Mouse (Mus musculus) forebrain, embryonic 15.5 days (tissue): ENCODE results near the gene Grhl1. TPM values are rescaled to one million over a fixed set of nuclear protein-coding genes. Genes with fewer than 3 reads are reported as not detected.

Experiments
- ATAC-seq: fragments of 200-750 bp; cut with Nextera tagmentation; replicated peaks from 2 replicates; pipeline ENCODE4 v1.8.0; 2017; ENCODE audit warnings: mild to moderate bottlenecking, moderate TSS enrichment, moderate library complexity
- H3K27ac ChIP-seq: fragments of 300-500 bp; sonication (generic); replicated peaks from 2 replicates; pipeline ENCODE4 v1.5.1; 2015; ENCODE audit warnings: mild to moderate bottlenecking, inconsistent platforms
- H3K27me3 ChIP-seq: fragments of 300-500 bp; sonication (generic); 2 replicates; pipeline ENCODE4 v1.6.1; 2015; ENCODE audit warnings: inconsistent platforms
- H3K36me3 ChIP-seq: fragments of 300-500 bp; sonication (generic); 2 replicates; pipeline ENCODE4 v1.6.1; 2015; ENCODE audit warnings: mild to moderate bottlenecking, inconsistent platforms
- H3K4me1 ChIP-seq: fragments of 300-500 bp; sonication (generic); 2 replicates; pipeline ENCODE4 v1.6.1; 2015; ENCODE audit warnings: inconsistent platforms
- H3K4me2 ChIP-seq: fragments of 300-500 bp; sonication (generic); replicated peaks from 2 replicates; pipeline ENCODE4 v1.6.1; 2015; ENCODE audit warnings: mild to moderate bottlenecking, inconsistent platforms
- H3K4me3 ChIP-seq: fragments of 300-500 bp; sonication (generic); 2 replicates; pipeline ENCODE4 v1.5.1; 2015; ENCODE audit warnings: mild to moderate bottlenecking, inconsistent platforms
- H3K9ac ChIP-seq: fragments of 300-500 bp; sonication (generic); replicated peaks from 2 replicates; pipeline ENCODE4 v1.6.1; 2015; ENCODE audit warnings: mild to moderate bottlenecking, inconsistent platforms
- H3K9me3 ChIP-seq: fragments of 300-500 bp; sonication (generic); 2 replicates; pipeline ENCODE4 v1.6.1; 2016; ENCODE audit warnings: inconsistent platforms
- whole genome bisulfite sequencing: fragments of 180-500 bp; shearing (Covaris S2); methylation state at CpG from one replicate; pipeline ENCODE4 v1.1.7; 2015; ENCODE audit warnings: mixed read lengths; 5-methylcytosine and 5-hydroxymethylcytosine counted together
- polyA plus RNA-seq: library from polyadenylated mRNA; unstranded; fragments of >200 nt; fragmentation: Nextera tagmentation; extraction: Ambion mirVana; gene quantifications from 2 replicates; pipeline ENCODE4 v1.2.1, GENCODE M21; 2015

The Grhl1 gene
- polyA plus RNA-seq, 1 experiment from 2014 or later, result 0.84 TPM

DNA sequence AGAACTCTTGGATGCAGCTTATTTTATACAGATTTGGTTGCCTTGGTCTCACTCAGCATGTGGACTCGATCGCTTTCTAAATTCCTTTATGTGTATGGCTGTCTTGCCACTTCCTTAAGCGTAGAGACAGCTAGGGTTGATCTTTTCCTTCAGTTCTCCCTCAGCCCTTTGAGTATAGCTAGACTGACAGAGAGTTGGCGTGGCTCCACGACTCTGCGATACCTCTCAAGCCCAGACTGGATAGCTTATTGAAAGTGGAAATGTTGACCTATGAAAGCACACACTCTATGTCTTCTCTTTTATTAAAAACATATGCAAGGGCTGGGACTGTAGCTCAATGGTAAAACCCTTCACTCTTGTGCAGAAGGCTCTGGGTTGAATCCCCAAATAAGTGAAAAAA lies 25.3 kb downstream of the Grhl1 start:
- ATAC-seq, result no peak
- Histone ChIP-seq H3K27me3 (no peaks in the 10 kb centered on the region), H3K36me3 (no peaks in the 10 kb centered on the region), H3K4me1 (0 out of 2 replicates have a peak, but pooled peaks cover 4% of the 10 kb centered on the region), H3K4me3 (no peak overlapping the region), H3K27ac (no peak overlapping the region), H3K9me3 (no peaks in the 10 kb centered on the region), H3K4me2 (no peak overlapping the region), H3K9ac (no peak overlapping the region)
- WGBS, result 84% methylated on average over 6 of the region's 6 CpGs

DNA sequence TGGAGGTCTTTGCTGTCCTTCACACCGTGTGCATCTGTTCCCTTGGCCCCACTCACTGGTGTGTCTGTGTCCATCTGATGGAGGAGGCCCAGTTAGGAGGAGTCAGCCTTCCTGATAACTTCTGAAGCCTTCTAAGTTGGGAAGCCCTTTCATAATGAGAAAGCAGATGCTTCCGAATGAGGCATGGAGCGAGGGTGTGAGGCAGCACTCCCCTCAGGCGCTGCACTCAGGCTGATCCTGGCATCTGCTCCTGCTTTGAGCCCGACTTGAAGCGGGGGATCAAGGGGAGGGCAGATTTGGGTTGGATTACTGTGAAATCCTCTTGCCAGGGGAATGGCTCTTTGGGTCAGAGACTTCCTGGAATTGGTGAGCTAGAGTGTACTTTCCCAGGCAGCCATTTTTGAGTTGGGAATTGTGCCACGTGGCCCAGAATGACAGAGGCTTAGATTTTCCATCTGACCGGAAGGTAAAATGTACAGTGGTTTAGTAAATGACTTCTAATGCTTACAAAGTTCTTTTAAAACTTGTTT lies 27.3 kb downstream of the Grhl1 start:
- Histone ChIP-seq H3K27me3 (no peaks in the 10 kb centered on the region), H3K9ac (no peak overlapping the region), H3K4me2 (no peak overlapping the region), H3K4me3 (no peak overlapping the region), H3K4me1 (no peaks in the 10 kb centered on the region), H3K27ac (no peak overlapping the region), H3K9me3 (no peaks in the 10 kb centered on the region), H3K36me3 (no peaks in the 10 kb centered on the region)
- ATAC-seq, result no peak
- WGBS, result 56% methylated on average over 8 of the region's 8 CpGs

DNA sequence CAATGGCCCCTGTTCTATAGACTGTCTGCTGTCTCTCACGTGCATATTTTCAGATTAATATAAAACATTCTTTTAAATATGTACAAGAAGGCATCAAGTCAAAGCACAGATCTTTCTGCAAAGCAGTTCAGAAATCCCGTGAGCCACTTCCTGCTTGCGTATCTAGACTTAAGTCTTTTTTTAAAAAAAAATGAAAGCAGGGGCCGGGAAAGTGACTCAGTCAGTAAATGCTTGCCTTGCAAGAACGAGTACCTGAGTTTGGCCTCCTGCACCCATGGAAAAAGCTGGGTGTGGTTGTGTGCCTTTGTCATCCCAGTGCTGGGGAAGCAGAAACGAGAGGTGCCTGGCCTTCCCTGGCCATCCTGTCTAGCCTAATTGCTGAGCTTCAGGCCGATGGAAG lies 28.0 kb downstream of the Grhl1 start:
- Histone ChIP-seq H3K27me3 (no peaks in the 10 kb centered on the region), H3K4me1 (no peaks in the 10 kb centered on the region), H3K27ac (no peak overlapping the region), H3K4me3 (no peak overlapping the region), H3K36me3 (no peaks in the 10 kb centered on the region), H3K9me3 (no peaks in the 10 kb centered on the region), H3K4me2 (no peak overlapping the region), H3K9ac (no peak overlapping the region)
- WGBS, result 86% methylated on average over 7 of the region's 7 CpGs
- ATAC-seq, result no peak

DNA sequence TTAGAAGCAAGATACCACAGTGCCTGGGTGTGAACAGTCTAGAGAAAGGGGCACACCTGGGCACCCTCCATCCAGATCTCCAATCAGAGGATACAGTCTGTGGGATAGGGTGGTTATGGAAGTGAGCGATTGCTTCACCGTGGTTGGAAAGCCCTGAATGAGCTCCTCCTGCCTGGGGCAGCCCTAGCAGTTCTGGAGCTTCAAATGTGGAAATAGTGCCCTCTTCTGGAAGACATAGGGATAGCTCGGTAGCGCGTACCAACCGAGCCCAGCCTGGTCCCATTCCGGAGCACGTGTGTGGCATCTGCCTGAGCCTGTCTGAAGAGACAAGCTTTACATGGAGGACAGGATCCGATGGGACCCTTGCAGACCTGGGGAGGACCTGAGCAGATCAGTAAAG lies 28.7 kb downstream of the Grhl1 start:
- Histone ChIP-seq H3K9me3 (no peaks in the 10 kb centered on the region), H3K4me1 (no peaks in the 10 kb centered on the region), H3K36me3 (no peaks in the 10 kb centered on the region), H3K27me3 (no peaks in the 10 kb centered on the region), H3K9ac (no peak overlapping the region), H3K4me2 (no peak overlapping the region), H3K27ac (no peak overlapping the region), H3K4me3 (no peak overlapping the region)
- peak; percentile 89 for ATAC-seq
- WGBS, result 3% methylated on average over 9 of the region's 9 CpGs

DNA sequence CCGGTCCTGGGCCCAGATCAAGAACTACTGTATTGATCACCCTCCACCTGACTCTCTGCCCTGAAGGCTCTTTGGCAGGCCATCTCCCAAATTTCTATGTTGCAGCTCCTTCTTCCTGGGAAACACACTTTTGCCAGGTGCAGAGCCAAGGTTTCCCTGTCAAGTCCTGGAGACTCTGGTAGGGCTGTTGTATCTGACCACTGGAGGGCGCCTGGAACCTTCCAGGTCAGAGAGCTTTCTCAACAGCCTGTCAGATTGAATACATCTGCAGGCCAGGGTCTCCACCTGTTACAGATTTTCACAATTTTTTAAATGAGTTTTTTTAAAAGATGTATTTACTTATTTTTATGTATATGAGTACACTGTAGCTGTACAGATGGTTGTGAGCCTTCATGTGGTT lies 31.2 kb downstream of the Grhl1 start:
- no peak overlapping the region for H3K4me2 ChIP-seq
- H3K36me3 ChIP-seq, result no peaks in the 10 kb centered on the region
- WGBS, result 42% methylated on average over 2 of the region's 2 CpGs
- H3K4me3 ChIP-seq, result no peak overlapping the region
- H3K9ac ChIP-seq, result no peak overlapping the region
- H3K27me3 ChIP-seq, result no peaks in the 10 kb centered on the region
- H3K4me1 ChIP-seq, result peaks cover 4% of the 10 kb centered on the region; the same call in 1 of the 2 replicates
- H3K9me3 ChIP-seq, result no peaks in the 10 kb centered on the region
- 0 out of 2 replicates have a peak, but pooled peaks have one; percentile 32 for ATAC-seq
- H3K27ac ChIP-seq, result no peak overlapping the region

DNA sequence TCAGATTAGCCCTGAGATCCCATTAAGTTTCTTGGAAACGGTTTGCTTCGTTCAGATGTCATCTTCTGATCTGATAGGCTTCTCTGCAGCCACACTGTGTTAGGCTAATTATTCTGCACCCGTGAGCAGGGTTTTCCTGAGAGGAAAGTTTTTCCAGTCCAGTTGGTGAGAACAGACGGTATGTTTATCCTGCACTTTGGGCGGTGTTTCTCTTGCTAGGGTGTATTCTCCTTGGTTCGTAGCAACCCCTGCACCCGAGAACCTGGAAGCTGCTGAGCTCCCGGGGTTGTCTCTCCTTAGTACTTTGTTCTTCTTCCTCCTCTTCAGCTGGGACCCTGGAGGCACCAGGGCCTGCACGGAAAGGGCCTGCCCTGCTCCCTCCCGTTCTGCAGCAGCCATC lies 34.1 kb downstream of the Grhl1 start:
- no peak for ATAC-seq

DNA sequence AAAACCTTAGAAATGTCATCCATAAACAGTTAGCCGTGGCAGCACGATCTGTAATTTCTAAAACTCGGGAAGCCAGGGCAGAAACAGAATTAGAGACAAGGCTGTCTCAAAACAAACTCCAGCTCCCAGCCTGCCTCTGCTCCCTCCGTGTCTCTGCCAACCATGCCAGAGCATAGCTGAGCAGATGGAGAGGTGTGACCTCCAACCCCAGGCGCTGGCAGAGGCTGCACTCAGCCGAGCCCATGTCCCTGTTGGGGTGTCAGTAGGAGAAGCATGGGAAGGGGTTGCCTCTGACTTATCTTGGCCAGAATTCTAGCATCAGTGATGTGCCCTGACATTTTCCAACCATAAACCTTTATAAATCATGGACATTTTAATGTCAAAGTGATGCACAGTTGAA lies 40.5 kb downstream of the Grhl1 start:
- Histone ChIP-seq H3K4me2 (no peak overlapping the region), H3K9ac (no peak overlapping the region), H3K36me3 (no peaks in the 10 kb centered on the region), H3K9me3 (no peaks in the 10 kb centered on the region), H3K4me3 (no peak overlapping the region), H3K4me1 (no peaks in the 10 kb centered on the region), H3K27ac (no peak overlapping the region), H3K27me3 (no peaks in the 10 kb centered on the region)
- 78% methylated on average over 6 of the region's 6 CpGs for WGBS
- ATAC-seq, result no peak

More for the DNA sequence above, 34.1 kb downstream of the Grhl1 start:
- Histone ChIP-seq H3K4me3 (no peak overlapping the region), H3K27me3 (no peaks in the 10 kb centered on the region), H3K36me3 (no peaks in the 10 kb centered on the region), H3K4me1 (peaks cover 4% of the 10 kb centered on the region; the same call in 1 of the 2 replicates), H3K9me3 (no peaks in the 10 kb centered on the region), H3K4me2 (no peak overlapping the region), H3K27ac (no peak overlapping the region), H3K9ac (no peak overlapping the region)
- WGBS, result 31% methylated on average over 10 of the region's 10 CpGs

DNA sequence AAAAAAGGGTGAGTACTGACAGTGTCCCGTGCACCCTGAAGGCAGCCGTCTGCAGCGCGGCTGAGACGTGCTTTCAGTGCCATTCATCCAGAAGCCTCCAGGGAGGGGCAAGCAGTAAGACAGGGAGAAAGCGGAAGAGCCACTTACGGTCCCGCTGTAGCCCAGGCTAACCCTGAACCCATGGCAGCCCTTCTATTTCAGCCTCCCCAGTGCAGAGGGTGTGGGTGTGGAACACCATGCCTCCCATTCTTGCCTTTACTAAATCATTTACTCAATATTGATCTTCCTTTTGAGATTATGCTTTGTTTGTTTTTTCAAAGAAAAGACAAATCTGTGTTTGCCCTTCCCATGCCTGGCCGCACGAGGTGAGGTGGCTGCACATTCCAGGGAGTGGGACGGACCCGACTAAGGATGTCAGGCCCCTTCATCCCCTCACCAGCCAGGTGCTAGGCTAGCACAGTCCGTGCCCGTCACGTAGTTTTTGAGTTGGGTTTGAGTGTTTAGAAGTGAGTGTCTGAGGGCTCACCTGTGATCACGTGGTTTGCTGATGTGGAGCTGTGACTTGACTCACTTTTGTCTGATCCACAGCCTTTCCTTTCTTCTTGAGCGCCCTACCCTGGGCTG lies 42.5 kb downstream of the Grhl1 start:
- Histone ChIP-seq H3K4me1 (no peaks in the 10 kb centered on the region), H3K36me3 (no peaks in the 10 kb centered on the region), H3K27me3 (no peaks in the 10 kb centered on the region), H3K9ac (no peak overlapping the region), H3K9me3 (no peaks in the 10 kb centered on the region), H3K27ac (no peak overlapping the region), H3K4me3 (no peak overlapping the region), H3K4me2 (no peak overlapping the region)
- ATAC-seq, result no peak
- 82% methylated on average over 17 of the region's 17 CpGs for WGBS

DNA sequence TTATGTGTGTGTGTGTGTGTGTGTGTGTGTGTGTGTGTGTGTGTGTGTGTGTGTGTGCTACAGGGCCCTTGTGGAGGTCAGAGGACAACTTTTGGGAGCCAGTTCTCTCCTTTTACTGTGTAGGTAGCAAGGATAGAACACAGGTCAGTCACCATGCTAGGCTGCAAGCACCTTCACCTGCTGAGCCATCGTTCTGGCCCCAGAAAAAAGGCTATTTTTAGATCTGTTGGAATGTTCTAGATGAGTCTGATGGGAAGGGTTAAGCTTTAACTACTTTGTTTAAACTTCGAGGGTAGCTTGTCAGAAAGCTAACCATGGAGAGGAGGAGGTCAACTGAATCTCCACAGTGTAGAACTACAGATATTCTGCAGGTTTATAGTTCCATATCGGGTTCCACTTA lies 43.1 kb downstream of the Grhl1 start:
- Histone ChIP-seq H3K4me1 (no peaks in the 10 kb centered on the region), H3K9me3 (no peaks in the 10 kb centered on the region), H3K27me3 (no peaks in the 10 kb centered on the region), H3K4me2 (no peak overlapping the region), H3K27ac (no peak overlapping the region), H3K4me3 (no peak overlapping the region), H3K9ac (no peak overlapping the region), H3K36me3 (no peaks in the 10 kb centered on the region)
- WGBS, result 87% methylated on average over 3 of the region's 3 CpGs
- no peak for ATAC-seq

DNA sequence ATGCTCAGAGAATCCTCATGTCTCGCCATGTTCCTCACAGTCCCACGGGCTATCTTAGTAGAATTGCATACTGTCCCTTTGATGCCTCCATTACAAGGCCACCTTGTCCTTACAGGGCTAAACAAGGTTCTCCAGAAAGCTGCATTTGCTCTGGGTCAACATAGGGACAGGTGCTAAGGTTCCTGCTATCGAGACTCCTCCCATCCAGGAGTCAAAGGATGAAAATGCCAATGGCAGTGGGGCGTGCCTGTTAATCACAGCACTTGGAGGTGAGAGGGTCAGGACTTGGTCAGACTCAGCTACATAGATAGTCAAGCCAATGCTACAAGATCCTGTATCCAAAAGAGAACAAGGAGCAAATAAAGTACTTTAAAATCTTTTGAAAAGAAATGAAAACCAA lies 47.4 kb downstream of the Grhl1 start:
- H3K9ac ChIP-seq, result no peak overlapping the region
- no peak overlapping the region for H3K27ac ChIP-seq
- no peaks in the 10 kb centered on the region for H3K27me3 ChIP-seq
- 89% methylated on average over 4 of the region's 4 CpGs for WGBS
- no peak overlapping the region for H3K4me2 ChIP-seq
- H3K36me3 ChIP-seq, result no peaks in the 10 kb centered on the region
- H3K9me3 ChIP-seq, result no peaks in the 10 kb centered on the region
- no peak overlapping the region for H3K4me3 ChIP-seq
- no peaks in the 10 kb centered on the region for H3K4me1 ChIP-seq
- no peak for ATAC-seq

DNA sequence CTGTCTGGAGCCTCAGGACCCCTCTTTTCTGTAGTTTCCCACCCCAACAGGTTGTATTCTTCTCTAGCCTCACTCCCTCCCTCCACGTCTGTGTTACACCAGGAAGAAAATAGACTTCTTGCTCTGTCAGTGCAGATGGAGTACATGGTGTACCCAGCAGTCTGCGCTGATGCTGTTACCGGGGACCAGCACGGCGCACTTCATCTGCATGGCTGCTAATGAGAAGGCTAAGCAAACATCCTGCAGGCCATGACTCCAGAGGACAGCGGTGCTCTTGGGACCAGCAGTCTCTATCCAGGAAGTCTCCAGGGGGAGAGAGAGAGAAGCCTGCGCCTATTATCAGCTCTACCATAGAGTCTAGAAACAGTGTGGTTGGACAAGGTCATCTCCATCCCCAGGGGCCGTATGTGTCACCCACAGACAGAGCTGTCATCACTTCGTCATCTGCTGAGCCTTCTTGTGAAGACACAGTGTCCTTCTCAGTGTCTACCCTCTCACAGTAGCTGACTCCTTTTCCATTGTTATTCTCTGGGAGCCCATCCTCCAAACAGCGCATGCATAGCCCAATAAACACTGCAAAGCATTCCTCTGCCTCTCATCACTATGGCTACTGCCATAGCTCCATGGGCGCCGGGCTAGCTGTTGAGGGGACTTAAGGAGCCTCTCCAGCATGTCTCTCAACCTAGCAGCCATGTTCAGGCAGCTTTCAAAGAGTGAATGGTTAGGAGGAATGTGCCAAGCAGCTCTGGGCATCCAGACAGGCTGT lies 51.6 kb downstream of the Grhl1 start:
- Histone ChIP-seq H3K4me1 (no peaks in the 10 kb centered on the region), H3K9ac (no peak overlapping the region), H3K36me3 (no peaks in the 10 kb centered on the region), H3K4me2 (no peak overlapping the region), H3K9me3 (no peaks in the 10 kb centered on the region), H3K27me3 (no peaks in the 10 kb centered on the region), H3K27ac (no peak overlapping the region), H3K4me3 (no peak overlapping the region)
- whole genome bisulfite sequencing, result 76% methylated on average over 12 of the region's 12 CpGs
- no peak for ATAC-seq

DNA sequence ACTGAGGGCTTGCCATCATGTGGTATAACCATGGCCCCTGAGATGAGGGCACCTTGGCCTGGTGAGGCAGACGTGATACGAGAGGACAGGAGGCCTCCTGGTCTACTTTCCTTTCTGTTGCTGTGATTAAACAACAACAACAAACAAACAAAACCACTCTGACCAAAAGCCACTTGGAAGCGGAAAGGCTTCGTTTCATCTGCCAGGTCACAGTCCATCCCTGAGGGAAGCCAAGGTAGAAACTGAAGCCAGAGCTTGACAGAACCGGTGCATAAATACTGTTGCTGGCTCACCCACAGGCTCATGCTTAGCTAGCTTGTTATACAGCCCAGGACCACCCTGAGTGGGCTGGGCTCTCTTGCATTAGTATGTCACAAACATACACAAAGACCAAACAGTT lies 54.3 kb downstream of the Grhl1 start:
- Histone ChIP-seq H3K4me3 (no peak overlapping the region), H3K27me3 (no peaks in the 10 kb centered on the region), H3K27ac (no peak overlapping the region), H3K4me2 (no peak overlapping the region), H3K36me3 (no peaks in the 10 kb centered on the region), H3K4me1 (no peaks in the 10 kb centered on the region), H3K9me3 (no peaks in the 10 kb centered on the region), H3K9ac (no peak overlapping the region)
- no peak for ATAC-seq
- 87% methylated on average over 5 of the region's 5 CpGs for WGBS
